Mouse (Mus musculus): Measurements from ENCODE around the gene Myo1e. TPM values are rescaled to one million over a fixed set of nuclear protein-coding genes. Genes with fewer than 3 reads are reported as not detected.
A peak's percentile ranks its signal among the peaks of the same experiment; 100 is the strongest.

The Myo1e gene
- polyA plus RNA-seq, 2 experiments, result 1.1 to 1.8 TPM

DNA sequence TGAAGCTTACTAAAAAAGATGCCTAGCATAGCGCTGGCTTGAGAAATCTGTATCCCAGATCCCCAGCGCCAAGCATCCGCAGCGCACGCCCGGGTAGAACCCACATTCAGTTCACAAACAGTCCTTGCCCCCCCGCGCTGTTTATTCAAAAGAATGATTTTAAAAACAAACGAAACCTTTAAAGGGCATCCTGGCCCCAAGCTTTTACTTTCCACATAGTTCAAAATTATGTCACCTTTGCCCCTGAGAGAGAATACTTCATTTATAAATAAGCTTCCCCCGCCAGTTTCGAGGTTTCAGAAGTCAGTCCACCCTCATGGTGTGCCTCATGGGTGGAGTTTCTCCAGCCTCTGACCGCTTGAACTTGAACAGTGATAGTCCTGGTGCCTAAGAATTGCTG, 1.6 kb downstream of the Myo1e start:
- H3K36me3 ChIP-seq (replicated peaks; ENCODE audit: control insufficient read depth, insufficient read depth, low read depth), result no peaks in the 10 kb centered on the region
- no peaks in the 10 kb centered on the region for H3K9me3 ChIP-seq (ENCODE audit: control insufficient read depth, low read length)
- H3K27ac ChIP-seq, result no peak overlapping the region
- H3K4me3 ChIP-seq (ENCODE audit: insufficient read depth in 1 of 2, low read depth in 2 of 2, low read length in 2 of 2), result peak overlapping the region in 1 of 2 experiments; percentile 54; a peak in 1 of 4 replicates
- peaks cover 0 to 3% of the 10 kb centered on the region in 2 experiments; a peak in 1 of 4 replicates for H3K4me1 ChIP-seq (replicated peaks; ENCODE audit: control insufficient read depth in 2 of 2, insufficient read depth in 2 of 2, low read length in 1 of 2)
- TF ChIP-seq EP300 (IDR thresholded peaks at IDR 0.05; ENCODE audit: low read depth), result no peak
- TF ChIP-seq CTCF (IDR thresholded peaks at IDR 0.05; ENCODE audit: low read depth), result no peak
- WGBS (ENCODE audit: insufficient replicate concordance), result 19% methylated on average over 12 of the region's 12 CpGs
- no peak overlapping the region for H3K9ac ChIP-seq (replicated peaks)
- DNase-seq (ENCODE audit: low read depth in 3 of 3, low spot score in 3 of 3), result no peak
- peak overlapping the region; percentile 59 for H3K4me2 ChIP-seq (ENCODE audit: low read depth)
- peaks cover 27% of the 10 kb centered on the region for H3K27me3 ChIP-seq (ENCODE audit: control insufficient read depth, insufficient read depth, low read length)
- no peak for ATAC-seq (ENCODE audit: insufficient read depth)

DNA sequence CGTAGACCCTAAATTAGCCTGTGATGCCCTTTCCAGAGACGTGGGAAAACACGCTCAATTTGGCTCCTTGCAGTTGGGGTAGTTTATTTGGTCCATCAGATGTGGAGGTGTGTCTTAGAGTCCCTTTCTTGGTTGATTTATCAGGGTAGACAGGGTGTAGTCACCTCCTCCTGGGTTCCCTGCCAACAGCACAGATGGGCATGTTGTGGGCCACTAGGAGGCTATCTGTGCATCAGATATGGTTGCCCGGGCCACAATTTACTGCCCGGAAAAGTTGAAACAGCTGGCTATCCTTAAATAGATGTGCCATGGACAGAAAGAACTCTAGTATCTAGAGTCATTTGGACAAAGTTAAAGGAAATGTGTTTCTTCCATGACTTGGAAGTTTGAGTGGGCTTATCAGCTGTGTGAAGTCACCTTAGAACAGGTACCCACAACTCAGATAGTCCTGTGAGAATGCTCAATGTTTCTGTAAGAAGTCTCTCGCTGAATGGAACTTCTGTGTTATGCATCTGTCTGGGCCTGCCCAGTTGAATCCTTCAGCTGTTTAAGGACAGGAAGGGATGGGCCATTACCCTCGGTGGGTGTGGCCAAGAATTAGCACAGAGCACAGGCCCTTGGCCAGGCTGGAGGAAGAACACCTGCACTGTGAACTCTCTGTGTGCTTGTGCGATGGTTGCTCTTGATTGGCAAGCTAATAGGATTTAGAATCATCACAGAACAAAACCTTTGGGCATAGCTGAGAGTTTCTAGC, 2.3 kb downstream of the Myo1e start:
- H3K36me3 ChIP-seq (replicated peaks; ENCODE audit: control insufficient read depth, insufficient read depth, low read depth), result no peaks in the 10 kb centered on the region
- WGBS (ENCODE audit: insufficient replicate concordance), result 63% methylated on average over 8 of the region's 8 CpGs
- TF ChIP-seq CTCF (IDR thresholded peaks at IDR 0.05; ENCODE audit: low read depth), result no peak
- no peak overlapping the region for H3K9ac ChIP-seq (replicated peaks)
- DNase-seq (ENCODE audit: low read depth in 3 of 3, low spot score in 3 of 3), result no peak
- no peak overlapping the region for H3K27ac ChIP-seq
- no peak overlapping the region for H3K4me3 ChIP-seq (ENCODE audit: insufficient read depth in 1 of 2, low read depth in 2 of 2, low read length in 2 of 2)
- H3K4me1 ChIP-seq (replicated peaks; ENCODE audit: control insufficient read depth in 2 of 2, insufficient read depth in 2 of 2, low read length in 1 of 2), result peaks cover 0 to 3% of the 10 kb centered on the region in 2 experiments; a peak in 1 of 4 replicates
- peaks cover 27% of the 10 kb centered on the region for H3K27me3 ChIP-seq (ENCODE audit: control insufficient read depth, insufficient read depth, low read length)
- no peak overlapping the region for H3K4me2 ChIP-seq (ENCODE audit: low read depth)
- ATAC-seq (ENCODE audit: insufficient read depth), result no peak
- no peaks in the 10 kb centered on the region for H3K9me3 ChIP-seq (ENCODE audit: control insufficient read depth, low read length)

DNA sequence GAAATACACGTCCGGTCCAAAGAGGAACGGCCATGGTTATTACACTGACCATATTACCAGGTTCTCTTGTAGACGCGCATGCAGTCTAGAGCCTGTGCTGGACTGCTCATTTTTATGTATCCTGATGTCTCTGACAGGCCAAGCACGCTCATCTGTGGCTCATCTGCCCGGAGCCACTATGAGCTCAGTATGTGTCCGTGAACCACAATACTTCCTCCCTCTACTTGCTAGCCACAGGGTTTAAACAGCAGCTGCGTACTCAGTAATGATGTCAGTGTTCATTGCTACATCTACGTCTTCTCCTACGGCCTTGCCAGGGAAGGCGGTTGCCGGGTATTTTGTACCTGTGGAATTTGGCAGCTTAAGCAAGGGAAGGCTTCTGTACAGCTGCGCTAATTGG, 4.5 kb downstream of the Myo1e start:
- Histone ChIP-seq H3K9me3 (ENCODE audit: control insufficient read depth, low read length) (no peaks in the 10 kb centered on the region), H3K4me2 (ENCODE audit: low read depth) (no peak overlapping the region), H3K27ac (no peak overlapping the region), H3K4me3 (ENCODE audit: insufficient read depth in 1 of 2, low read depth in 2 of 2, low read length in 2 of 2) (no peak overlapping the region), H3K27me3 (ENCODE audit: control insufficient read depth, insufficient read depth, low read length) (peaks cover 20% of the 10 kb centered on the region), H3K4me1 (replicated peaks; ENCODE audit: control insufficient read depth in 2 of 2, insufficient read depth in 2 of 2, low read length in 1 of 2) (no peaks in the 10 kb centered on the region), H3K9ac (replicated peaks) (no peak overlapping the region), H3K36me3 (replicated peaks; ENCODE audit: control insufficient read depth, insufficient read depth, low read depth) (no peaks in the 10 kb centered on the region)
- DNase-seq (ENCODE audit: low read depth in 3 of 3, low spot score in 3 of 3) (no peak), ATAC-seq (ENCODE audit: insufficient read depth) (no peak)
- TF ChIP-seq CTCF (IDR thresholded peaks at IDR 0.05; ENCODE audit: low read depth) (no peak), EP300 (IDR thresholded peaks at IDR 0.05; ENCODE audit: low read depth) (no peak)
- 54% methylated on average over 14 of the region's 14 CpGs for WGBS (ENCODE audit: insufficient replicate concordance)

DNA sequence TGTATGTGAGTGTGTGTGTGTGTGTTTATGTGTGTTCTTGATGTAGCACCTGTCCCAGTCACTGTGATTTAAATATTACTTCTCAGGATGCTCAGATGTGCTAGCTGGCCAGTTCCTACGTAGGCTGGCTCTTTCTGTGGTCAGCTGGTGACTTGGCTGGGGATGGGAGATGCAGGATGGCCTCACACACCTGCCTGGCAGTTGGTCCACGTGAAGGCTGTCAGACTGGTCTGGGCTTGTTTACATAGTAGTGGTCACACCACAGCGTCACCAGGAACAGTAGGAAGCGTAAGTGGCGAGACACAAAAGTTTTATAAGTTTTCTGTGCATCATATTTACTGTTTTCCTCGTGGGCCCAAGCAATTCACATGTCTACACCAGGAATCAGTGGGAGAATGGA, 9.4 kb downstream of the Myo1e start:
- no peak for ATAC-seq (ENCODE audit: insufficient read depth)
- no peak overlapping the region for H3K4me3 ChIP-seq (ENCODE audit: insufficient read depth in 1 of 2, low read depth in 2 of 2, low read length in 2 of 2)
- H3K4me1 ChIP-seq (replicated peaks; ENCODE audit: control insufficient read depth in 2 of 2, insufficient read depth in 2 of 2, low read length in 1 of 2), result no peaks in the 10 kb centered on the region
- no peak overlapping the region for H3K9ac ChIP-seq (replicated peaks)
- H3K27ac ChIP-seq, result no peak overlapping the region
- no peaks in the 10 kb centered on the region for H3K36me3 ChIP-seq (replicated peaks; ENCODE audit: control insufficient read depth, insufficient read depth, low read depth)
- H3K27me3 ChIP-seq (ENCODE audit: control insufficient read depth, insufficient read depth, low read length), result no peaks in the 10 kb centered on the region
- no peak for TF ChIP-seq CTCF (IDR thresholded peaks at IDR 0.05; ENCODE audit: low read depth)
- TF ChIP-seq EP300 (IDR thresholded peaks at IDR 0.05; ENCODE audit: low read depth), result no peak
- 52% methylated on average over 6 of the region's 6 CpGs for WGBS (ENCODE audit: insufficient replicate concordance)
- DNase-seq (ENCODE audit: low read depth in 3 of 3, low spot score in 3 of 3), result no peak
- H3K9me3 ChIP-seq (ENCODE audit: control insufficient read depth, low read length), result no peaks in the 10 kb centered on the region
- H3K4me2 ChIP-seq (ENCODE audit: low read depth), result no peak overlapping the region

DNA sequence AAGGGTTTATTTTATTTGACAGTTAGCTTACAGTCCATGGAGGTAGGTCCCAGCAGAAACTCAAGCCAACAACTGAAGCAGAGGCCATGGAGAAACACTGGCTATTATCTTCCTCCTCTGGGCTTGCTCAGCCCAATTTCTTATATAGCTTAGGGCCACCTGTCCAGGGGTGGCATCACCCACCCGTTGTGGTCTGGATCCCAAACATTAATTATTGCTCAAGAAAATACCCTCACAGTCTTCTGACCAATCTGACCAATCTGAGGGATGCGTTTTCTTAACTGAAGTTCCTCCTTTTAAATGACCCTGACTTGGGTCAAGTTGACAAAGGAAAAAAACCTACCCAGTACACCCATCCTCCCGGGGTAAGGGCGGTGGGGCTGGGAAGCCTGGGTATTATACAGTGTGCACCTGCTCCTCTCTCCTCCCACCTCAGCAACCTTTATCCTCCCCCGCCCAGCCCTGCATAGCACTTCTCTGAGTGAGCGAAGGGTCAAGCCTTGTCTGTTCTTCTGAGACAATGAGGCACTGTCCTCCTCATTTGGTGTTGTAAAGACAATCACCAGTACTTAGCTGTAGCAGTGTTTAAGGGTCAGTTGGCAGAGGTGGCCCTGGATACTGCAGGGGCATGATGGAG, 12.3 kb downstream of the Myo1e start:
- Histone ChIP-seq H3K4me1 (replicated peaks; ENCODE audit: control insufficient read depth in 2 of 2, insufficient read depth in 2 of 2, low read length in 1 of 2) (peaks cover 0 to 1% of the 10 kb centered on the region in 2 experiments; a peak in 2 of 4 replicates), H3K9ac (replicated peaks) (no peak overlapping the region), H3K36me3 (replicated peaks; ENCODE audit: control insufficient read depth, insufficient read depth, low read depth) (no peaks in the 10 kb centered on the region), H3K4me3 (ENCODE audit: insufficient read depth in 1 of 2, low read depth in 2 of 2, low read length in 2 of 2) (no peak overlapping the region), H3K27me3 (ENCODE audit: control insufficient read depth, insufficient read depth, low read length) (no peaks in the 10 kb centered on the region), H3K9me3 (ENCODE audit: control insufficient read depth, low read length) (no peaks in the 10 kb centered on the region), H3K4me2 (ENCODE audit: low read depth) (no peak overlapping the region), H3K27ac (no peak overlapping the region)
- TF ChIP-seq CTCF (IDR thresholded peaks at IDR 0.05; ENCODE audit: low read depth) (no peak), EP300 (IDR thresholded peaks at IDR 0.05; ENCODE audit: low read depth) (no peak)
- no peak for ATAC-seq (ENCODE audit: insufficient read depth)
- DNase-seq (ENCODE audit: low read depth in 3 of 3, low spot score in 3 of 3), result no peak
- WGBS (ENCODE audit: insufficient replicate concordance), result 40% methylated on average over 6 of the region's 6 CpGs
